Mouse (Mus musculus) liver, embryonic 11.5 days (tissue): Measurements from ENCODE around the gene Miga1. TPM values are rescaled to one million over a fixed set of nuclear protein-coding genes. Genes with fewer than 3 reads are reported as not detected.

Source experiments
- ATAC-seq: fragments of 200-750 bp; cut with Nextera tagmentation; replicated peaks from 2 replicates; pipeline ENCODE4 v1.8.0; 2017; ENCODE audit warnings: moderate number of reproducible peaks, mild to moderate bottlenecking, moderate TSS enrichment, moderate library complexity; ENCODE audit not compliant: low FRiP score
- DNase-seq: peaks from one replicate; pipeline ENCODE4 v3.0.0-alpha.2; 2017; ENCODE audit warnings: low spot score
- H3K27ac ChIP-seq: fragments of 300-500 bp; sonication (generic); 2 replicates; pipeline ENCODE4 v1.5.1; 2014; ENCODE audit warnings: mild to moderate bottlenecking, low read depth, low read length, control low read depth
- H3K27me3 ChIP-seq: fragments of 300-500 bp; sonication (generic); replicated peaks from 2 replicates; pipeline ENCODE4 v1.6.1; 2014; ENCODE audit warnings: low read length, mixed read lengths; ENCODE audit not compliant: control insufficient read depth, insufficient read depth
- H3K36me3 ChIP-seq: fragments of 300-500 bp; sonication (generic); 2 replicates; pipeline ENCODE4 v1.6.1; 2014; ENCODE audit warnings: mild to moderate bottlenecking, low read length, moderate library complexity, mixed read lengths; ENCODE audit not compliant: control insufficient read depth, insufficient read depth
- H3K4me1 ChIP-seq: fragments of 300-500 bp; sonication (generic); replicated peaks from 2 replicates; pipeline ENCODE4 v1.6.1; 2014; ENCODE audit warnings: low read length, mixed read lengths; ENCODE audit not compliant: control insufficient read depth, insufficient read depth
- H3K4me2 ChIP-seq: fragments of 300-500 bp; sonication (generic); 2 replicates; pipeline ENCODE4 v1.6.1; 2014; ENCODE audit warnings: mild to moderate bottlenecking, control low read depth, moderate library complexity
- H3K4me3 ChIP-seq: fragments of 300-500 bp; sonication (generic); 2 replicates; pipeline ENCODE4 v1.5.1; 2014; ENCODE audit warnings: low read depth, low read length, control low read depth
- H3K9ac ChIP-seq: fragments of 300-500 bp; sonication (generic); 2 replicates; pipeline ENCODE4 v1.6.1; 2014; ENCODE audit warnings: low read depth, low read length, control low read depth
- H3K9me3 ChIP-seq: fragments of 300-500 bp; sonication (generic); 2 replicates; pipeline ENCODE4 v1.6.1; 2016; ENCODE audit warnings: low read length, inconsistent platforms, mixed read lengths; ENCODE audit not compliant: control insufficient read depth
- WGBS: fragments of 180-500 bp; shearing (Covaris S2); extraction: QIAGEN DNeasy Blood & Tissue Kit; methylation state at CpG from one replicate; pipeline ENCODE4 v1.1.7; 2014; 5-methylcytosine and 5-hydroxymethylcytosine counted together
- polyA plus RNA-seq: library from polyadenylated mRNA; unstranded; fragments of >200 nt; fragmentation: Nextera tagmentation; extraction: Ambion mirVana; gene quantifications from 2 replicates; pipeline ENCODE4 v1.2.1, GENCODE M21; 2014

Miga1 gene
- polyA plus RNA-seq, 1 experiment from 2014 or later = 12.4 TPM

GRCm38 (mm10) chr3:152238836-152239235, 101.4 kb downstream of the Miga1 start:
- Histone ChIP-seq H3K36me3 (peaks cover 7% of the 10 kb centered on the region; the same call in 1 of the 2 replicates), H3K9ac (no peak overlapping the region), H3K4me3 (no peak overlapping the region), H3K27me3 (no peaks in the 10 kb centered on the region), H3K4me2 (no peak overlapping the region), H3K9me3 (no peaks in the 10 kb centered on the region), H3K27ac (no peak overlapping the region), H3K4me1 (no peaks in the 10 kb centered on the region)
- 50% methylated on average over 2 of the region's 2 CpGs for WGBS
- ATAC-seq = peak; percentile 64
- no peak for DNase-seq

GRCm38 (mm10) chr3:152235805-152236204, 104.4 kb downstream of the Miga1 start:
- H3K36me3 ChIP-seq = peaks cover 14% of the 10 kb centered on the region; the same call in 1 of the 2 replicates
- no peaks in the 10 kb centered on the region for H3K9me3 ChIP-seq
- no peaks in the 10 kb centered on the region for H3K4me1 ChIP-seq
- no peak overlapping the region for H3K4me2 ChIP-seq
- no peak for ATAC-seq
- no peak overlapping the region for H3K4me3 ChIP-seq
- H3K9ac ChIP-seq = no peak overlapping the region
- no peak for DNase-seq
- no peak overlapping the region for H3K27ac ChIP-seq
- H3K27me3 ChIP-seq = no peaks in the 10 kb centered on the region
- 91% methylated on average over 1 of the region's 1 CpGs for WGBS

- ATAC-seq = no peak
- H3K4me2 ChIP-seq = no peak overlapping the region
- no peaks in the 10 kb centered on the region for H3K4me1 ChIP-seq
- WGBS = 95% methylated on average over 1 of the region's 1 CpGs
- no peak overlapping the region for H3K4me3 ChIP-seq
- H3K36me3 ChIP-seq = peaks cover 17% of the 10 kb centered on the region; the same call in 1 of the 2 replicates
- no peak for DNase-seq
- no peak overlapping the region for H3K9ac ChIP-seq
- H3K9me3 ChIP-seq = no peaks in the 10 kb centered on the region
- H3K27ac ChIP-seq = no peak overlapping the region
- no peaks in the 10 kb centered on the region for H3K27me3 ChIP-seq
Measured at GRCm38 (mm10) chr3:152235238-152235637, 105.0 kb downstream of the Miga1 start.

- Histone ChIP-seq H3K27me3 (no peaks in the 10 kb centered on the region), H3K4me2 (no peak overlapping the region), H3K4me3 (no peak overlapping the region), H3K4me1 (no peaks in the 10 kb centered on the region), H3K36me3 (peaks cover 26% of the 10 kb centered on the region), H3K27ac (no peak overlapping the region; the same call in 1 of the 2 replicates), H3K9me3 (no peaks in the 10 kb centered on the region), H3K9ac (no peak overlapping the region)
- no peak for DNase-seq
- peak; percentile 82 for ATAC-seq
- 65% methylated on average over 6 of the region's 6 CpGs for WGBS
Measured at GRCm38 (mm10) chr3:152231333-152232100, 108.7 kb downstream of the Miga1 start.

GRCm38 (mm10) chr3:152229271-152229670, 110.9 kb downstream of the Miga1 start:
- Histone ChIP-seq H3K4me1 (no peaks in the 10 kb centered on the region), H3K9ac (no peak overlapping the region), H3K4me2 (no peak overlapping the region), H3K27ac (no peak overlapping the region), H3K36me3 (peaks cover 37% of the 10 kb centered on the region), H3K9me3 (no peaks in the 10 kb centered on the region), H3K4me3 (no peak overlapping the region), H3K27me3 (no peaks in the 10 kb centered on the region)
- DNase-seq (no peak), ATAC-seq (no peak)
- 90% methylated on average over 5 of the region's 5 CpGs for WGBS

- H3K4me1 ChIP-seq = no peaks in the 10 kb centered on the region
- no peaks in the 10 kb centered on the region for H3K27me3 ChIP-seq
- no peak overlapping the region for H3K4me3 ChIP-seq
- 84% methylated on average over 7 of the region's 7 CpGs for WGBS
- H3K9me3 ChIP-seq = no peaks in the 10 kb centered on the region
- no peak overlapping the region for H3K9ac ChIP-seq
- no peak for ATAC-seq
- DNase-seq = no peak
- no peak overlapping the region for H3K27ac ChIP-seq
- H3K4me2 ChIP-seq = no peak overlapping the region
- peaks cover 41% of the 10 kb centered on the region for H3K36me3 ChIP-seq
Measured at GRCm38 (mm10) chr3:152228843-152229242, 111.4 kb downstream of the Miga1 start.

GRCm38 (mm10) chr3:152225906-152226305, 114.3 kb downstream of the Miga1 start:
- Histone ChIP-seq H3K27me3 (no peaks in the 10 kb centered on the region), H3K27ac (no peak overlapping the region), H3K4me1 (no peaks in the 10 kb centered on the region), H3K4me3 (no peak overlapping the region), H3K9me3 (no peaks in the 10 kb centered on the region), H3K36me3 (peaks cover 49% of the 10 kb centered on the region), H3K4me2 (no peak overlapping the region), H3K9ac (no peak overlapping the region)
- DNase-seq (no peak), ATAC-seq (no peak)
- WGBS = 90% methylated on average over 7 of the region's 7 CpGs

GRCm38 (mm10) chr3:152224918-152225317, 115.3 kb downstream of the Miga1 start:
- ATAC-seq (no peak), DNase-seq (no peak)
- Histone ChIP-seq H3K4me1 (no peaks in the 10 kb centered on the region), H3K9me3 (no peaks in the 10 kb centered on the region), H3K4me3 (no peak overlapping the region), H3K27me3 (no peaks in the 10 kb centered on the region), H3K9ac (no peak overlapping the region), H3K27ac (no peak overlapping the region), H3K36me3 (peaks cover 48% of the 10 kb centered on the region), H3K4me2 (no peak overlapping the region)
